Mouse (Mus musculus) urinary bladder, postnatal 10 days (tissue): ENCODE measurements around the gene Tcirg1.

Experiments
- DNase-seq: peaks from one replicate; pipeline ENCODE4 v3.0.0; 2022; ENCODE audit warnings: low spot score

Gene Tcirg1

GRCm38 (mm10) chr19:3896208-3896607, 10.7 kb downstream of the Tcirg1 start:
- DNase-seq, result no peak

- DNase-seq, result no peak
Measured at GRCm38 (mm10) chr19:3895171-3895631, 11.7 kb downstream of the Tcirg1 start.

GRCm38 (mm10) chr19:3894294-3894693, 12.6 kb downstream of the Tcirg1 start:
- no peak for DNase-seq

GRCm38 (mm10) chr19:3893545-3894116, 13.3 kb downstream of the Tcirg1 start:
- DNase-seq, result no peak

- no peak for DNase-seq
Measured at GRCm38 (mm10) chr19:3890181-3890580, 16.8 kb downstream of the Tcirg1 start.

GRCm38 (mm10) chr19:3889096-3889495, 17.8 kb downstream of the Tcirg1 start:
- no peak for DNase-seq

GRCm38 (mm10) chr19:3884325-3884990, 22.5 kb downstream of the Tcirg1 start:
- DNase-seq, result no peak

- no peak for DNase-seq
Measured at GRCm38 (mm10) chr19:3882214-3882613, 24.7 kb downstream of the Tcirg1 start.

GRCm38 (mm10) chr19:3880054-3880848, 26.7 kb downstream of the Tcirg1 start:
- no peak for DNase-seq

GRCm38 (mm10) chr19:3875045-3875444, 31.9 kb downstream of the Tcirg1 start:
- DNase-seq, result no peak

GRCm38 (mm10) chr19:3872373-3872772, 34.6 kb downstream of the Tcirg1 start:
- no peak for DNase-seq

GRCm38 (mm10) chr19:3871468-3871867, 35.5 kb downstream of the Tcirg1 start:
- no peak for DNase-seq

- DNase-seq, result no peak
Measured at GRCm38 (mm10) chr19:3868290-3868689, 38.6 kb downstream of the Tcirg1 start.

- no peak for DNase-seq
Measured at GRCm38 (mm10) chr19:3864960-3865359, 42.0 kb downstream of the Tcirg1 start.

GRCm38 (mm10) chr19:3862713-3863112, 44.2 kb downstream of the Tcirg1 start:
- DNase-seq, result no peak

GRCm38 (mm10) chr19:3857220-3857619, 49.7 kb downstream of the Tcirg1 start:
- DNase-seq, result no peak

- no peak for DNase-seq
Measured at GRCm38 (mm10) chr19:3855601-3856000, 51.3 kb downstream of the Tcirg1 start.

- no peak for DNase-seq
Measured at GRCm38 (mm10) chr19:3855091-3855490, 51.8 kb downstream of the Tcirg1 start.

GRCm38 (mm10) chr19:3853891-3854290, 53.0 kb downstream of the Tcirg1 start:
- no peak for DNase-seq

GRCm38 (mm10) chr19:3853121-3853520, 53.8 kb downstream of the Tcirg1 start:
- DNase-seq, result no peak

GRCm38 (mm10) chr19:3851979-3852681, 54.8 kb downstream of the Tcirg1 start:
- no peak for DNase-seq

GRCm38 (mm10) chr19:3851502-3851962, 55.4 kb downstream of the Tcirg1 start, which contains the start of gene Chka:
TSS of gene Chka (plus strand) at chr19:3851773.
- DNase-seq, result peak; percentile 91
